Comparison of ENCODE assay signal across 8 mouse cellular contexts in genomic region chr10:90828581-90829393, GRCm38 (mm10).
DNase-seq lines count a peak whose midpoint lies in the region; ATAC-seq and TF ChIP-seq lines count a peak whose summit lies in the region.

No protein-coding gene starts in this region.

- no peaks in the 10 kb centered on the region for H3K36me3 ChIP-seq in lung, postnatal 0 days (ENCODE audit: insufficient read depth, low read length)
- no peaks in the 10 kb centered on the region for H3K36me3 ChIP-seq in embryonic facial prominence, embryonic 14.5 days (ENCODE audit: control insufficient read depth, insufficient read depth, low read length)
- H3K36me3 ChIP-seq in hindbrain, postnatal 0 days (ENCODE audit: insufficient read depth, low read length), result no peaks in the 10 kb centered on the region
- no peaks in the 10 kb centered on the region for H3K36me3 ChIP-seq in liver, embryonic 13.5 days

- DNase-seq in lung, postnatal 0 days (ENCODE audit: low spot score), result no peak
- no peak for DNase-seq in lung, postnatal 10 days
- DNase-seq in embryonic facial prominence, embryonic 14.5 days (ENCODE audit: low spot score), result peak; percentile 27
- DNase-seq in hindbrain, postnatal 0 days (ENCODE audit: low spot score), result peak; percentile 77
- DNase-seq in liver, embryonic 13.5 days, result no peak
- DNase-seq in right cerebral cortex, postnatal 36 days (ENCODE audit: low spot score in 2 of 2), result peak; percentile 66 to 74
- no peak for DNase-seq in MN1 (ENCODE audit: low spot score)
- no peak for DNase-seq in spleen, adult 12 weeks (ENCODE audit: low spot score)

- TF ChIP-seq CTCF in lung, postnatal 0 days (IDR thresholded peaks at IDR 0.05), result no peak
- no peak for TF ChIP-seq CTCF in hindbrain, postnatal 0 days (IDR thresholded peaks at IDR 0.05; ENCODE audit: low read depth)

- peak overlapping the region; percentile 38 for H3K4me3 ChIP-seq in lung, postnatal 0 days (ENCODE audit: low read depth, low read length)
- peak overlapping the region; percentile 58 for H3K4me3 ChIP-seq in embryonic facial prominence, embryonic 14.5 days (ENCODE audit: low read depth, low read length)
- H3K4me3 ChIP-seq in hindbrain, postnatal 0 days (ENCODE audit: low read length), result peak overlapping the region; percentile 69
- peak overlapping the region; percentile 42 for H3K4me3 ChIP-seq in liver, embryonic 13.5 days (replicated peaks)

- no peak overlapping the region for H3K9ac ChIP-seq in lung, postnatal 0 days (replicated peaks; ENCODE audit: low read depth)
- H3K9ac ChIP-seq in embryonic facial prominence, embryonic 14.5 days (ENCODE audit: low read depth, low read length), result peak overlapping the region; percentile 57
- peak overlapping the region; percentile 76 for H3K9ac ChIP-seq in hindbrain, postnatal 0 days (replicated peaks; ENCODE audit: low read length)
- H3K9ac ChIP-seq in liver, embryonic 13.5 days, result no peak overlapping the region

- H3K27me3 ChIP-seq in lung, postnatal 0 days (replicated peaks; ENCODE audit: insufficient read depth, low read length), result peaks cover 47% of the 10 kb centered on the region
- peaks cover 71% of the 10 kb centered on the region for H3K27me3 ChIP-seq in embryonic facial prominence, embryonic 14.5 days (replicated peaks; ENCODE audit: control insufficient read depth, insufficient read depth, low read length)
- H3K27me3 ChIP-seq in hindbrain, postnatal 0 days (ENCODE audit: insufficient read depth, low read length), result no peaks in the 10 kb centered on the region
- H3K27me3 ChIP-seq in liver, embryonic 13.5 days, result peaks cover 61% of the 10 kb centered on the region

- H3K4me2 ChIP-seq in lung, postnatal 0 days (replicated peaks; ENCODE audit: low read depth, low read length), result peak overlapping the region; percentile 70
- H3K4me2 ChIP-seq in embryonic facial prominence, embryonic 14.5 days (ENCODE audit: low read depth, low read length), result peak overlapping the region; percentile 94
- peak overlapping the region; percentile 71 for H3K4me2 ChIP-seq in hindbrain, postnatal 0 days (ENCODE audit: low read depth, low read length)
- peak overlapping the region; percentile 51 for H3K4me2 ChIP-seq in liver, embryonic 13.5 days

- no peaks in the 10 kb centered on the region for H3K4me1 ChIP-seq in lung, postnatal 0 days (ENCODE audit: insufficient read depth, low read depth, low read length)
- H3K4me1 ChIP-seq in embryonic facial prominence, embryonic 14.5 days (ENCODE audit: control insufficient read depth, insufficient read depth, low read length), result no peaks in the 10 kb centered on the region
- no peaks in the 10 kb centered on the region for H3K4me1 ChIP-seq in hindbrain, postnatal 0 days (ENCODE audit: insufficient read depth, low read length)
- H3K4me1 ChIP-seq in liver, embryonic 13.5 days (replicated peaks), result peaks cover 3% of the 10 kb centered on the region; the same call in 1 of the 2 replicates

- no peak for ATAC-seq in lung, postnatal 0 days
- ATAC-seq in embryonic facial prominence, embryonic 14.5 days (ENCODE audit: low read depth), result peak; percentile 74
- ATAC-seq in hindbrain, postnatal 0 days, result peak; percentile 80
- ATAC-seq in liver, embryonic 13.5 days (ENCODE audit: low read depth), result no peak

- no peak for TF ChIP-seq EP300 in lung, postnatal 0 days (IDR thresholded peaks at IDR 0.05)

- no peaks in the 10 kb centered on the region for H3K9me3 ChIP-seq in lung, postnatal 0 days (ENCODE audit: low read length)
- no peaks in the 10 kb centered on the region for H3K9me3 ChIP-seq in embryonic facial prominence, embryonic 14.5 days (ENCODE audit: control insufficient read depth, low read length)
- no peaks in the 10 kb centered on the region for H3K9me3 ChIP-seq in hindbrain, postnatal 0 days (ENCODE audit: low read length)
- H3K9me3 ChIP-seq in liver, embryonic 13.5 days (replicated peaks), result no peaks in the 10 kb centered on the region

- H3K27ac ChIP-seq in lung, postnatal 0 days (ENCODE audit: low read length), result no peak overlapping the region
- H3K27ac ChIP-seq in embryonic facial prominence, embryonic 14.5 days (replicated peaks; ENCODE audit: low read depth, low read length), result no peak overlapping the region
- H3K27ac ChIP-seq in hindbrain, postnatal 0 days, result peak overlapping the region; percentile 94
- no peak overlapping the region for H3K27ac ChIP-seq in liver, embryonic 13.5 days

- under 1% methylated on average over 38 of the region's 73 CpGs for WGBS in lung, postnatal 0 days
- WGBS in embryonic facial prominence, embryonic 14.5 days, result 2% methylated on average over 16 of the region's 73 CpGs
- whole genome bisulfite sequencing in hindbrain, postnatal 0 days, result 3% methylated on average over 45 of the region's 73 CpGs
- 2% methylated on average over 41 of the region's 73 CpGs for whole genome bisulfite sequencing in liver, embryonic 13.5 days (ENCODE audit: insufficient replicate concordance)

Comparison
In these comparisons a context has a peak if more than half of its experiments do, and no peak if none do; other contexts are left out.
1. ATAC-seq: peak in embryonic facial prominence, embryonic 14.5 days (single experiment) and hindbrain, postnatal 0 days (single experiment); none in lung, postnatal 0 days (single experiment) and liver, embryonic 13.5 days (single experiment).
2. DNase-seq: peak in embryonic facial prominence, embryonic 14.5 days (single experiment), hindbrain, postnatal 0 days (single experiment) and right cerebral cortex, postnatal 36 days (2 of 2); none in lung, postnatal 0 days (single experiment), lung, postnatal 10 days (single experiment), liver, embryonic 13.5 days (single experiment), MN1 (single experiment) and spleen, adult 12 weeks (single experiment).
3. H3K9ac ChIP-seq: peak in embryonic facial prominence, embryonic 14.5 days (single experiment) and hindbrain, postnatal 0 days (single experiment); none in lung, postnatal 0 days (single experiment) and liver, embryonic 13.5 days (single experiment).
4. Peak in every context shown above with its lines, with median percentiles within 50 percentile points of each other: H3K4me2 ChIP-seq and H3K4me3 ChIP-seq.